Mouse (Mus musculus): ENCODE measurements around the gene Taf1d. TPM values are rescaled to one million over a fixed set of nuclear protein-coding genes. Genes with fewer than 3 reads are reported as not detected.
"Not testable (repeated sequence)": the region's sequence is repeated elsewhere in the genome, so short reads cannot be mapped to it uniquely, and the experiment has no call there.

Gene Taf1d
- total RNA-seq, 1 experiment from 2014 or later: 317 TPM

- no peak; the same call in 1 of the 2 replicates for ATAC-seq (ENCODE audit: extremely low read depth, insufficient number of reproducible peaks, low FRiP score, poor library complexity, severe bottlenecking)
Measured at GRCm38 (mm10) chr9:15306398-15307119, 545 bp downstream of the Taf1d start, which contains the start of gene 4931406C07Rik. 4931406C07Rik (minus strand) TSS chr9:15306448.

- ATAC-seq (ENCODE audit: extremely low read depth, insufficient number of reproducible peaks, low FRiP score, poor library complexity, severe bottlenecking): no peak
Measured at GRCm38 (mm10) chr9:15307257-15307656, 1.2 kb downstream of the Taf1d start.

GRCm38 (mm10) chr9:15308254-15308653 lies 2.2 kb downstream of the Taf1d start:
- no peak for ATAC-seq (ENCODE audit: extremely low read depth, insufficient number of reproducible peaks, low FRiP score, poor library complexity, severe bottlenecking)

- ATAC-seq (ENCODE audit: extremely low read depth, insufficient number of reproducible peaks, low FRiP score, poor library complexity, severe bottlenecking): no peak
Measured at GRCm38 (mm10) chr9:15309425-15309824, 3.4 kb downstream of the Taf1d start.

GRCm38 (mm10) chr9:15310179-15310578 lies 4.2 kb downstream of the Taf1d start:
- no peak for ATAC-seq (ENCODE audit: extremely low read depth, insufficient number of reproducible peaks, low FRiP score, poor library complexity, severe bottlenecking)

- ATAC-seq (ENCODE audit: extremely low read depth, insufficient number of reproducible peaks, low FRiP score, poor library complexity, severe bottlenecking): no peak
Measured at GRCm38 (mm10) chr9:15312054-15312735, 6.2 kb downstream of the Taf1d start.

- no peak for ATAC-seq (ENCODE audit: extremely low read depth, insufficient number of reproducible peaks, low FRiP score, poor library complexity, severe bottlenecking)
Measured at GRCm38 (mm10) chr9:15313633-15314032, 7.6 kb downstream of the Taf1d start.

- no peak for ATAC-seq (ENCODE audit: extremely low read depth, insufficient number of reproducible peaks, low FRiP score, poor library complexity, severe bottlenecking)
Measured at GRCm38 (mm10) chr9:15314619-15315018, 8.6 kb downstream of the Taf1d start.

- ATAC-seq (ENCODE audit: extremely low read depth, insufficient number of reproducible peaks, low FRiP score, poor library complexity, severe bottlenecking): not testable (repeated sequence)
Measured at GRCm38 (mm10) chr9:15316296-15316695, 10.3 kb downstream of the Taf1d start.

GRCm38 (mm10) chr9:15317223-15318169 lies 11.5 kb downstream of the Taf1d start:
- no peak for ATAC-seq (ENCODE audit: extremely low read depth, insufficient number of reproducible peaks, low FRiP score, poor library complexity, severe bottlenecking)

GRCm38 (mm10) chr9:15318170-15318742 lies 12.2 kb downstream of the Taf1d start:
- ATAC-seq (ENCODE audit: extremely low read depth, insufficient number of reproducible peaks, low FRiP score, poor library complexity, severe bottlenecking): no peak

GRCm38 (mm10) chr9:15337776-15338175 lies 31.8 kb downstream of the Taf1d start:
- ATAC-seq (ENCODE audit: extremely low read depth, insufficient number of reproducible peaks, low FRiP score, poor library complexity, severe bottlenecking): no peak

GRCm38 (mm10) chr9:15349925-15350324 lies 43.9 kb downstream of the Taf1d start:
- no peak for ATAC-seq (ENCODE audit: extremely low read depth, insufficient number of reproducible peaks, low FRiP score, poor library complexity, severe bottlenecking)

- ATAC-seq (ENCODE audit: extremely low read depth, insufficient number of reproducible peaks, low FRiP score, poor library complexity, severe bottlenecking): no peak
Measured at GRCm38 (mm10) chr9:15356916-15357483, 51.0 kb downstream of the Taf1d start.

- ATAC-seq (ENCODE audit: extremely low read depth, insufficient number of reproducible peaks, low FRiP score, poor library complexity, severe bottlenecking): peak; percentile 95
Measured at GRCm38 (mm10) chr9:15357484-15358275, 51.7 kb downstream of the Taf1d start, which contains the start of gene Cep295. Cep295 (minus strand) TSS chr9:15357788.

GRCm38 (mm10) chr9:15364843-15365242 lies 58.8 kb downstream of the Taf1d start:
- ATAC-seq (ENCODE audit: extremely low read depth, insufficient number of reproducible peaks, low FRiP score, poor library complexity, severe bottlenecking): no peak

GRCm38 (mm10) chr9:15365856-15366255 lies 59.8 kb downstream of the Taf1d start:
- ATAC-seq (ENCODE audit: extremely low read depth, insufficient number of reproducible peaks, low FRiP score, poor library complexity, severe bottlenecking): no peak

- ATAC-seq (ENCODE audit: extremely low read depth, insufficient number of reproducible peaks, low FRiP score, poor library complexity, severe bottlenecking): no peak
Measured at GRCm38 (mm10) chr9:15366260-15366659, 60.2 kb downstream of the Taf1d start.

All from neutrophil, adult 5-6 weeks (primary cell).